Mouse (Mus musculus): ENCODE data around the gene Man1a. TPM values are rescaled to one million over a fixed set of nuclear protein-coding genes. Genes with fewer than 3 reads are reported as not detected.

Gene Man1a
- total RNA-seq, 2 experiments from 2014 or later = 16.0 to 21.8 TPM

GRCm38 (mm10) chr10:54032316-54033092, 43.9 kb downstream of the Man1a start:
- peak; percentile 87 for ATAC-seq (replicated peaks; ENCODE audit: low FRiP score, low TSS enrichment, poor library complexity, severe bottlenecking)

GRCm38 (mm10) chr10:54028866-54029265, 47.5 kb downstream of the Man1a start:
- peak; percentile 78 for ATAC-seq (replicated peaks; ENCODE audit: low FRiP score, low TSS enrichment, poor library complexity, severe bottlenecking)

- no peak for ATAC-seq (replicated peaks; ENCODE audit: low FRiP score, low TSS enrichment, poor library complexity, severe bottlenecking)
Observed at GRCm38 (mm10) chr10:54026738-54027427, 49.5 kb downstream of the Man1a start.

- peak; percentile 29; the same call in 1 of the 2 replicates for ATAC-seq (replicated peaks; ENCODE audit: low FRiP score, low TSS enrichment, poor library complexity, severe bottlenecking)
Observed at GRCm38 (mm10) chr10:54026101-54026500, 50.3 kb downstream of the Man1a start.

- ATAC-seq (replicated peaks; ENCODE audit: low FRiP score, low TSS enrichment, poor library complexity, severe bottlenecking) = no peak
Observed at GRCm38 (mm10) chr10:54017904-54018454, 58.4 kb downstream of the Man1a start.

GRCm38 (mm10) chr10:54014116-54014758, 62.2 kb downstream of the Man1a start:
- ATAC-seq (replicated peaks; ENCODE audit: low FRiP score, low TSS enrichment, poor library complexity, severe bottlenecking) = peak; percentile 78

GRCm38 (mm10) chr10:54013143-54013791, 63.1 kb downstream of the Man1a start:
- ATAC-seq (replicated peaks; ENCODE audit: low FRiP score, low TSS enrichment, poor library complexity, severe bottlenecking) = 0 out of 2 replicates have a peak, but pooled peaks have one; percentile 15

- no peak for ATAC-seq (replicated peaks; ENCODE audit: low FRiP score, low TSS enrichment, poor library complexity, severe bottlenecking)
Observed at GRCm38 (mm10) chr10:54009154-54009553, 67.3 kb downstream of the Man1a start.

GRCm38 (mm10) chr10:54006868-54007267, 69.5 kb downstream of the Man1a start:
- ATAC-seq (replicated peaks; ENCODE audit: low FRiP score, low TSS enrichment, poor library complexity, severe bottlenecking) = peak; percentile 89

- ATAC-seq (replicated peaks; ENCODE audit: low FRiP score, low TSS enrichment, poor library complexity, severe bottlenecking) = no peak
Observed at GRCm38 (mm10) chr10:54005847-54006246, 70.6 kb downstream of the Man1a start.

GRCm38 (mm10) chr10:54002936-54003335, 73.5 kb downstream of the Man1a start:
- no peak for ATAC-seq (replicated peaks; ENCODE audit: low FRiP score, low TSS enrichment, poor library complexity, severe bottlenecking)

GRCm38 (mm10) chr10:53997301-53997700, 79.1 kb downstream of the Man1a start:
- no peak for ATAC-seq (replicated peaks; ENCODE audit: low FRiP score, low TSS enrichment, poor library complexity, severe bottlenecking)

- ATAC-seq (replicated peaks; ENCODE audit: low FRiP score, low TSS enrichment, poor library complexity, severe bottlenecking) = no peak
Observed at GRCm38 (mm10) chr10:53996216-53996615, 80.2 kb downstream of the Man1a start.

GRCm38 (mm10) chr10:53994591-53994990, 81.8 kb downstream of the Man1a start:
- ATAC-seq (replicated peaks; ENCODE audit: low FRiP score, low TSS enrichment, poor library complexity, severe bottlenecking) = no peak

- no peak for ATAC-seq (replicated peaks; ENCODE audit: low FRiP score, low TSS enrichment, poor library complexity, severe bottlenecking)
Observed at GRCm38 (mm10) chr10:53990434-53990833, 86.0 kb downstream of the Man1a start.

GRCm38 (mm10) chr10:53984894-53985293, 91.5 kb downstream of the Man1a start:
- no peak for ATAC-seq (replicated peaks; ENCODE audit: low FRiP score, low TSS enrichment, poor library complexity, severe bottlenecking)

- no peak for ATAC-seq (replicated peaks; ENCODE audit: low FRiP score, low TSS enrichment, poor library complexity, severe bottlenecking)
Observed at GRCm38 (mm10) chr10:53984086-53984485, 92.3 kb downstream of the Man1a start.

- no peak for ATAC-seq (replicated peaks; ENCODE audit: low FRiP score, low TSS enrichment, poor library complexity, severe bottlenecking)
Observed at GRCm38 (mm10) chr10:53978647-53979046, 97.8 kb downstream of the Man1a start.

GRCm38 (mm10) chr10:53974180-53974579, 102.2 kb downstream of the Man1a start:
- ATAC-seq (replicated peaks; ENCODE audit: low FRiP score, low TSS enrichment, poor library complexity, severe bottlenecking) = no peak

All from megakaryocyte-erythroid progenitor cell, adult 5-6 weeks (primary cell).